Mouse (Mus musculus) gastrocnemius, postnatal 4 days (tissue): ENCODE data around the gene Rgsl1. TPM values are rescaled to one million over a fixed set of nuclear protein-coding genes. Genes with fewer than 3 reads are reported as not detected.
"Not testable (repeated sequence)": the region's sequence is repeated elsewhere in the genome, so short reads cannot be mapped to it uniquely, and the experiment has no call there.

Experiments
- DNase-seq, 2 experiments: peaks; one replicate each; pipeline ENCODE4 v3.0.0; 2021 to 2022; ENCODE audit warnings: low spot score in 2 of 2, mixed read lengths in 2 of 2
- long read RNA-seq, 2 experiments: library from polyadenylated mRNA; stranded (forward); transcript quantifications; one replicate each; pipeline ENCODE4 v2.0.0; 2021
- total RNA-seq, 2 experiments: library from RNA; stranded (reverse); gene quantifications; 2 replicates each; pipeline ENCODE4 v1.2.3; 2021

Gene Rgsl1
- total RNA-seq, result under 1 TPM; 0.13 to 0.27 TPM
- long read RNA-seq, experiment 1, result 0 reads
- long read RNA-seq, experiment 2, result 0 reads

- no peak for DNase-seq
Measured at GRCm38 (mm10) chr1:153844042-153844441, at the start of gene Rgsl1. Gene Rgsl1, minus strand, starts transcription at chr1:153844142.

- DNase-seq, result no peak
Measured at GRCm38 (mm10) chr1:153891442-153891841, 47.5 kb upstream of the Rgsl1 start, which contains the start of gene Teddm1a. Gene Teddm1a, plus strand, starts transcription at chr1:153891742.

DNA sequence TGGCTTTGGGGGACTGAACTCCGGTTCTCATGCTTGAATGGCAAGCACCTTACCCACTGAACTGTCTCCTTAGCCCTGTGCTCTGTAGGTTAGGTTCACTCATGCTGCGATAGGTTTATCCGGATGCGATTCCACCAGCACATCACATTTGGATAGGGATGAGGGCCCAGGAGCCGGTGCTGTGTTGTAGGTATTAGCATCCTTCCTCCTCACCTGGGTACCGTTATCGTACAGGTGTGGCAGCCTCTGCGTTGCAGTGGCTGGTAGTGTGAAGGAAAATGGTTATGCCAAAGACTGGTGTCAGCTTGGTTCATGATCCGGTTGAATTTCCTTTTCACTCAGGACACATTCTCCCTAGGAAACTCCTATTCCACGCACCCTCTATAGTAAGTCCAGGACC is 46.2 kb upstream of the Rgsl1 start:
- DNase-seq, result no peak

- DNase-seq, result no peak
Measured at GRCm38 (mm10) chr1:153886024-153886633, 42.2 kb upstream of the Rgsl1 start.

DNA sequence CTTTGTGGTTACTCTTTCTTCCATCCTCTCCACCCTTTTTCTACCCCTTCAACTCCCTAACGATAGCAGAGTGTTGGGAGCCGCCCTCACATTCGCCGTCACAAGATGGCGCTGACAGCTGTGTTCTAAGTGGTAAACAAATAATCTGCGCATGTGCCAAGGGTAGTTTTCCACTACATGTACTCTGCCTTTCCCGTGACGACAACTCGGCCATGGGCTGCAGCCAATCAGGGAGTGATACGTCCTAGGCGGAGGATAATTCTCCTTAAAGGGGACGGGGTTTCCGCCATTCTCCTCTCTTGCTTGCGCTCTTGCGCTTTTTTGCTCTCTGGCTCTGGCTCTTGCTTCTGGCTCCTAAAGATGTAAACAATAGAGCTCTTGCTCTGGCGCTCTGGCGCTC is 36.4 kb upstream of the Rgsl1 start:
- not testable (repeated sequence) for DNase-seq

DNA sequence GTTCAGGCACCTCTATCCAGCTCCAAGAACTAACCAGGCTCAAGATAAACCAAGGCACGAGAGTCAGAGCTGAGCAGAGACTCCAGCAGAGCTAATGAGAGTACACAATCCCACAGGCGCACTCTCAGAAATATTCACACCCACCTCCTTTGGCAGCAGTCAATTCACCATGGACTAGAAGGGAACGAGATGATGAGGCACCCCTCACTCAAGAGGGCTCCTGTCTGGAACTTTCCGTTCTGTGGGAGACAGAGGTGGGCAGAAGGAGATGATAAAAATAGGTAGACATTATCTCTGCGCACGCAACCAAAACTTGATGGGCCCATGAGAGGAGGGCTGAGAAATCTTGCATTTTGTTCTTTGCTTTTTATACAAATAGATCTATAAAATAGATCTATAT is 30.1 kb upstream of the Rgsl1 start, which contains the start of gene Teddm1b:
TSS of gene Teddm1b (plus strand) at position 301 of the 400 bp plus-strand sequence.
- DNase-seq, result no peak

- no peak for DNase-seq
Measured at GRCm38 (mm10) chr1:153855946-153856345, 12.0 kb upstream of the Rgsl1 start.

DNA sequence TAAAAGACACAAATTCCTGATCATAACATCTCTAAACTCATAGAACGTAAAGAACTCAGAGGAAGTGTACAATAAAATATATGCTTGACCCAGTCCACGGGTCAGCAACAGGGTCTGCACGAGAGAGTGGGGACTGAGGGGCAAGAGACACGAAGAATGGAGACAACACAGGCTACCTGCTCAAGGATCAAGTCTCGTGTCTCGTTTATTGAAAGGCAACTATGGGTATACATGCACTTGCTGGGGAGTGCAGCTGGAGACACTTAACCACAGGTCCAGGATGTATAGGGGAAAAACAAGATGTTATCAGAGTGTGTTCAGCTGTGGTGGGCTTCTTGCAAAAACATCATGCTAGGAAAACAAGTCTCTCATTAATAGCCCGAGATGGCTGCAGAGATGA is 8.8 kb upstream of the Rgsl1 start:
- not testable (repeated sequence) for DNase-seq

GRCm38 (mm10) chr1:153846867-153847266 is 2.9 kb upstream of the Rgsl1 start:
- no peak for DNase-seq

GRCm38 (mm10) chr1:153846420-153846819 is 2.5 kb upstream of the Rgsl1 start:
- DNase-seq, result no peak

GRCm38 (mm10) chr1:153842121-153842740 is 1.7 kb downstream of the Rgsl1 start:
- DNase-seq, result peak in 1 of 2 experiments; percentile 12

GRCm38 (mm10) chr1:153836036-153836435 is 7.9 kb downstream of the Rgsl1 start:
- DNase-seq, result no peak

GRCm38 (mm10) chr1:153830746-153831145 is 13.2 kb downstream of the Rgsl1 start:
- DNase-seq, result no peak

- no peak for DNase-seq
Measured at GRCm38 (mm10) chr1:153820216-153820615, 23.7 kb downstream of the Rgsl1 start.

- DNase-seq, result no peak
Measured at GRCm38 (mm10) chr1:153814278-153814677, 29.7 kb downstream of the Rgsl1 start.

DNA sequence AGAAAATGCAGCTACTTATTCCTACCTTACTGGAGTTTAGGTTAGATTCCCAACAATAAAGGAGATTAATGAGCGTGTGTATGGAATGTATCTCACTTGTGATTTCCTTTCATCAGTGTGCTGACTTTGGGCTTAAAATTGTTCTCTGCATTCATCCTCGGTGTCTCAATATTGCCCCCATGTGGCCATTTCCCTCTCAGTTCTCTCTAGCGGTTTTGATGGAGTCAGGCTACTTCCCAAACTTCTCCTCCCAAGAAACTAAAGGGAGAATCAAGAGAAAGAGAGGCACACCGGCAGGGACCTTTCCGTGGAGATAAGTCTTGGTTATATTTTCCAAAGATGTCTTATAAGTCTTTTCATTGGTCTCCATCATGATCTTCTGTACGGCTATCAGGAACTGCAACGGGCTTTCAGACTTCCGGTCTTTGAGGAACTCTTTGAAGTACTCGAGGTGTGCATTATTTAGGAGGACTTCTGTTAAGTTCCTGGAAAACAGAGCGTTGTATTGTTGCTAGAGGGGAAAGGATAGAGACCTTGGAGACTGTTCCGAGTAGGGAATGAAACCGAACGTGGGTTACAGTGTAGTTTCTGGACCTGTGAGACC is 36.5 kb downstream of the Rgsl1 start:
- DNase-seq, result peak; percentile 43 to 64

DNA sequence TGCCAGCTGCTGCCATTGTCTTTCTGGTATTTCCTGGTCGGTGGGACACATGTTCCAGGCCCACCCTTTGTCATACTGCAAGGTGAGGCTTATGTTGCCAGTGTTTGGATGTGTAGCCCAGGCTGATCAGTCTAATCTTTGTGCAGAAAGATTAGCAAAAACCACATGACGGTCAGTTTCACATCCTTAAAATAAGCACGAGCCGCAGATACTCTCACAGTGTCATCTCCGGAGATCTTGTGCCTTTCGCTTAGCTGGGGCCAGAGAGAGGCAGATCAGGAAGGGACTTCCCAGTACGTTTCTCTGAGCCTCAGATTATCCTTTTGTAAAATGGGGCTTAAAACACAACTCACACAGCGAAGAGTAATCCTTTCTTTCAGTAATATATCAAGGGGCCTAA is 40.4 kb downstream of the Rgsl1 start:
- no peak for DNase-seq

DNA sequence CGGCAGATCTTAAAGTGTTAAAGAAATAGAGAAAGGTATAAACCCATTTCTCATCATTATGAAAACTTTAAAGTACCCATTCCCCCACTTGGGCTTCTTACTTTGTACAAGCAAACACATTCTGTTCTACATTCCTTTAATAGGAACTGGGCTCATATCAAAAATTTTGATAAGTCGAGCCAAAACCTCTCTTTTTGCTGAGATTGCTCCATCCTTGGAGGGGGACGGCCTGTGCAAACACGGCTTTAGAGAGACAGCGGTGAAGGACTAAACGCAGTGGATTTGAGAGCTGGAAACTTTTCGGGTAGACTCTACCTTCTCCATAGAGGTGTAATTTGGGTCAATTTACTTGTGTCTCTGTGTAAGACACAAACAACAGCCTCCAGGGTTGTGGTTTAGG is 41.3 kb downstream of the Rgsl1 start:
- DNase-seq, result no peak

GRCm38 (mm10) chr1:153794241-153794640 is 49.7 kb downstream of the Rgsl1 start:
- no peak for DNase-seq

GRCm38 (mm10) chr1:153790708-153791107 is 53.2 kb downstream of the Rgsl1 start:
- no peak for DNase-seq

DNA sequence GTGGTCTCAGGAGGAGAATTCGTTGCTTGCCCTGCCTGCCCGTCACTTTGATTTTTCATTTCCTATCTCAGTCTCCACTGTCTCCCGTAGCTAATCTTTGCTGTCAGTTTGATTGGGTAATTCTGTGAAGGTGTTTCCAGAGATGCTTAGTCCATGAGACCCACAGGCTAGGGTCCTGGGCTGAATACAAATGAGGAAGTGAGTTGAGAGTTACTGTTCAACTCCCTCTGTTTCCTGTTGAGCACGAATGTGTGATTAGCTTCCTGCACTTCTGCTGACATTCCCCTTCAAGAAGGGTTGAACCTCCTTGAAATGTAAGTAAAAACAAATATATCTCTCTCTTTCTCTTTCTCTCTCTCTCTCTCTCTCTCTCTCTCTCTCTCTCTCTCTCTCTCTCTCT is 58.3 kb downstream of the Rgsl1 start:
- DNase-seq, result no peak

GRCm38 (mm10) chr1:153783339-153783738 is 60.6 kb downstream of the Rgsl1 start:
- DNase-seq, result no peak
